Mouse (Mus musculus): ENCODE data around the gene Plac1.

DNA sequence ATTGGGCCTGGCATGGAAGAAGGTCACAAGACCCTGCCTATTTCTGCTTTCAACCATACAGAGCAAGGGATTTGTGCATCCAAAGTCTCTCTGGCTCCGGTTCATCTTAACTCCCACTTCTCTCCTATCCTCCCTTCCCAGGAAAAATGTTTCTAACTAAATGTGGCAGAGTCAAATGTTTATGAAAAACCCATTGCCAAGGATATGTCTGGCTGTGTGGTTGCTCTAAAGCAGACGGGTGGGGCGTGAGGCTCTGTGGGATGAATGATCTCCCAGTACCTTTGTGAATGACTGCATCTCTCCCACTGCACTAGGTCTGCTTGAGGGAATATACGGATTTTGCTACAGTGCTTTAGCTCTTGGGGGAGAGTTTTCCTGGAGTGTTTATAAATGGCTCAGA is 193.9 kb downstream of the Plac1 start:
- TF ChIP-seq EP300 (IDR thresholded peaks at IDR 0.05; ENCODE audit: low read depth) (no peak), CTCF (IDR thresholded peaks at IDR 0.05; ENCODE audit: low read depth) (no peak)

All from heart, postnatal 0 days (tissue).